23 mouse cellular contexts compared by ENCODE assay signal in genomic region chr9:14909981-14910380, GRCm38 (mm10). TPM values are rescaled to one million over a fixed set of nuclear protein-coding genes. Genes with fewer than 3 reads are reported as not detected.
DNase-seq lines count a peak whose midpoint lies in the region; ATAC-seq and TF ChIP-seq lines count a peak whose summit lies in the region.
"Had no signal": no experiment of that assay in that cellular context is flagged by ENCODE, and none has a peak within 500 bp of the region (broad histone marks: within the 10 kb centered on the region; RNA-seq: fewer than 3 reads in every experiment).

No protein-coding gene starts in this region.

- ATAC-seq in hindbrain, embryonic 12.5 days (ENCODE audit: low FRiP score): peak; percentile 58
- peak; percentile 43; the same call in 1 of the 2 replicates for ATAC-seq in hindbrain, postnatal 0 days
- ATAC-seq in midbrain, postnatal 0 days (ENCODE audit: low FRiP score): 0 out of 2 replicates have a peak, but pooled peaks have one; percentile 46
- no peak for ATAC-seq in erythroblast, adult 5-6 weeks (replicated peaks; ENCODE audit: low FRiP score, poor library complexity, severe bottlenecking)
- ATAC-seq: intestine, embryonic 16.5 days; Patski had no signal

- H3K9ac ChIP-seq in heart, adult 2 months (ENCODE audit: low read depth, low read length): no peak overlapping the region
- no peak overlapping the region for H3K9ac ChIP-seq in hindbrain, embryonic 12.5 days
- no peak overlapping the region for H3K9ac ChIP-seq in hindbrain, postnatal 0 days (replicated peaks; ENCODE audit: low read length)
- H3K9ac ChIP-seq in midbrain, postnatal 0 days (replicated peaks; ENCODE audit: low read length, poor library complexity, severe bottlenecking): no peak overlapping the region
- H3K9ac ChIP-seq: heart, embryonic 12.5 days; kidney, embryonic 15.5 days had no signal

- no peak overlapping the region for H3K27ac ChIP-seq in heart, adult 2 months
- H3K27ac ChIP-seq in hindbrain, embryonic 12.5 days: no peak overlapping the region
- H3K27ac ChIP-seq in hindbrain, postnatal 0 days: no peak overlapping the region
- no peak overlapping the region for H3K27ac ChIP-seq in midbrain, postnatal 0 days (ENCODE audit: low read depth, low read length)
- H3K27ac ChIP-seq: kidney, embryonic 15.5 days had no signal

- intact Hi-C loops in heart, adult 2 months (cut with DNase I): no loop called here

- TF ChIP-seq POLR2A in heart, adult 2 months (IDR thresholded peaks at IDR 0.05; ENCODE audit: insufficient read depth, low read depth, low read length): no peak

- no peak for TF ChIP-seq CTCF in heart, adult 2 months (IDR thresholded peaks at IDR 0.05)
- no peak for TF ChIP-seq CTCF in hindbrain, postnatal 0 days (IDR thresholded peaks at IDR 0.05; ENCODE audit: low read depth)
- TF ChIP-seq CTCF in midbrain, postnatal 0 days (IDR thresholded peaks at IDR 0.05): no peak

- peak; percentile 61 for DNase-seq in heart, adult 11 months
- DNase-seq in heart, adult 2 months: no peak
- DNase-seq in hindbrain, postnatal 0 days (ENCODE audit: low spot score): peak; percentile 39
- no peak for DNase-seq in midbrain, postnatal 0 days (ENCODE audit: low spot score)
- DNase-seq in c-Kit-positive CD71-positive TER-119-positive erythroid progenitor cells, embryonic 14.5 days (ENCODE audit: low spot score): no peak
- DNase-seq: adrenal gland, postnatal 36 days; cerebellum, postnatal 14 days; gastrocnemius, postnatal 36 days; lung, postnatal 10 days; retina, postnatal 1 day; thymus, adult 18-20 months had no signal

- no peak for TF ChIP-seq EP300 in heart, adult 2 months (IDR thresholded peaks at IDR 0.05; ENCODE audit: insufficient read depth, low read depth, low read length)

- 75% methylated on average over 5 of the region's 5 CpGs for WGBS in heart, adult 2 months
- 16% methylated on average over 5 of the region's 5 CpGs for WGBS in hindbrain, embryonic 12.5 days
- 13% methylated on average over 5 of the region's 5 CpGs for WGBS in hindbrain, postnatal 0 days
- WGBS in midbrain, postnatal 0 days: 12% methylated on average over 5 of the region's 5 CpGs

- H3K4me2 ChIP-seq in hindbrain, embryonic 12.5 days (replicated peaks): no peak overlapping the region
- no peak overlapping the region for H3K4me2 ChIP-seq in hindbrain, postnatal 0 days (ENCODE audit: low read depth, low read length)
- H3K4me2 ChIP-seq in midbrain, postnatal 0 days (ENCODE audit: low read depth, low read length, poor library complexity, severe bottlenecking): no peak overlapping the region
- H3K4me2 ChIP-seq: heart, embryonic 12.5 days; kidney, embryonic 15.5 days had no signal

- no peaks in the 10 kb centered on the region for H3K36me3 ChIP-seq in heart, adult 2 months (ENCODE audit: control insufficient read depth, insufficient read depth, low read length)
- H3K36me3 ChIP-seq in hindbrain, embryonic 12.5 days: no peaks in the 10 kb centered on the region
- H3K36me3 ChIP-seq in hindbrain, postnatal 0 days (ENCODE audit: insufficient read depth, low read length): no peaks in the 10 kb centered on the region
- H3K36me3 ChIP-seq in midbrain, postnatal 0 days (ENCODE audit: insufficient read depth, low read length): no peaks in the 10 kb centered on the region
- H3K36me3 ChIP-seq: heart, embryonic 12.5 days; kidney, embryonic 15.5 days had no signal

- H3K27me3 ChIP-seq in heart, adult 2 months (ENCODE audit: control insufficient read depth, insufficient read depth, low read length): no peaks in the 10 kb centered on the region
- no peaks in the 10 kb centered on the region for H3K27me3 ChIP-seq in hindbrain, embryonic 12.5 days
- H3K27me3 ChIP-seq in hindbrain, postnatal 0 days (ENCODE audit: insufficient read depth, low read length): no peaks in the 10 kb centered on the region
- H3K27me3 ChIP-seq in midbrain, postnatal 0 days (ENCODE audit: insufficient read depth, low read length): no peaks in the 10 kb centered on the region
- H3K27me3 ChIP-seq: heart, embryonic 12.5 days; kidney, embryonic 15.5 days had no signal

- H3K9me3 ChIP-seq in hindbrain, embryonic 12.5 days (replicated peaks): no peaks in the 10 kb centered on the region
- no peaks in the 10 kb centered on the region for H3K9me3 ChIP-seq in hindbrain, postnatal 0 days (ENCODE audit: low read length)
- H3K9me3 ChIP-seq in midbrain, postnatal 0 days (ENCODE audit: low read length): no peaks in the 10 kb centered on the region
- H3K9me3 ChIP-seq: heart, embryonic 12.5 days; kidney, embryonic 15.5 days had no signal

- H3K79me2 ChIP-seq in heart, adult 2 months (replicated peaks; ENCODE audit: control insufficient read depth, insufficient read depth, low read length): no peaks in the 10 kb centered on the region

- no peaks in the 10 kb centered on the region for H3K4me1 ChIP-seq in heart, adult 2 months (ENCODE audit: control insufficient read depth, insufficient read depth, low read length)
- peaks cover 11% of the 10 kb centered on the region for H3K4me1 ChIP-seq in hindbrain, embryonic 12.5 days
- H3K4me1 ChIP-seq in hindbrain, postnatal 0 days (ENCODE audit: insufficient read depth, low read length): 0 out of 2 replicates have a peak, but pooled peaks cover 4% of the 10 kb centered on the region
- H3K4me1 ChIP-seq in midbrain, postnatal 0 days (ENCODE audit: insufficient read depth, low read length): no peaks in the 10 kb centered on the region

- no peak overlapping the region for H3K4me3 ChIP-seq in heart, adult 2 months
- H3K4me3 ChIP-seq in hindbrain, embryonic 12.5 days: no peak overlapping the region
- no peak overlapping the region for H3K4me3 ChIP-seq in hindbrain, postnatal 0 days (ENCODE audit: low read length)
- no peak overlapping the region for H3K4me3 ChIP-seq in midbrain, postnatal 0 days (ENCODE audit: low read depth, low read length)
- H3K4me3 ChIP-seq: heart, embryonic 12.5 days; kidney, embryonic 15.5 days had no signal

RNA-seq across cellular contexts. Expression of gene Izumo1r, which starts 6.2 kb away (rescaled TPM):
- not detected for total RNA-seq in heart, adult 2 months (2021)
- 0.18 and 0.29 TPM in 2 replicates for polyA plus RNA-seq in heart, adult 2 months (2012; rRNA removed)
- polyA plus RNA-seq in hindbrain, embryonic 12.5 days (2016; fragmentation: Nextera tagmentation; extraction: Ambion mirVana): not detected in 2 replicates
- total RNA-seq in hindbrain, postnatal 0 days (2014; rRNA removed): not detected in 2 replicates
- polyA plus RNA-seq in hindbrain, postnatal 0 days (2015; fragmentation: Nextera tagmentation; extraction: Ambion mirVana): not detected in 2 replicates
- not detected in 2 replicates for total RNA-seq in midbrain, postnatal 0 days (2014; rRNA removed)
- polyA plus RNA-seq in midbrain, postnatal 0 days (2015; fragmentation: Nextera tagmentation; extraction: Ambion mirVana): not detected in 2 replicates
- total RNA-seq in erythroblast, adult 5-6 weeks (2015; ENCODE audit: low replicate concordance): not detected in 2 replicates
- not detected in 2 replicates for total RNA-seq in erythroblast, adult 5-6 weeks (2017; ENCODE audit: low replicate concordance)
- total RNA-seq: adrenal gland, postnatal 36 days; gastrocnemius, postnatal 36 days; heart, postnatal 25 days; layer of hippocampus, postnatal 14 days; left cerebral cortex, postnatal 10 days had no signal
- polyA plus RNA-seq: C2C12; heart, embryonic 12.5 days; intestine, embryonic 16.5 days; liver, embryonic 16.5 days; Patski had no signal

RNA-seq across cellular contexts. Expression of gene Gpr83, which starts 50.0 kb away (rescaled TPM):
- total RNA-seq in heart, adult 2 months (2021): not detected
- 0.14 and 0.15 TPM in 2 replicates for polyA plus RNA-seq in heart, adult 2 months (2012; rRNA removed)
- 1.6 and 1.7 TPM in 2 replicates for polyA plus RNA-seq in hindbrain, embryonic 12.5 days (2016; fragmentation: Nextera tagmentation; extraction: Ambion mirVana)
- 1.4 and 3.7 TPM in 2 replicates for total RNA-seq in hindbrain, postnatal 0 days (2014; rRNA removed)
- 1.8 TPM in 2 replicates for polyA plus RNA-seq in hindbrain, postnatal 0 days (2015; fragmentation: Nextera tagmentation; extraction: Ambion mirVana)
- total RNA-seq in midbrain, postnatal 0 days (2014; rRNA removed): 4.6 and 5.6 TPM in 2 replicates
- polyA plus RNA-seq in midbrain, postnatal 0 days (2015; fragmentation: Nextera tagmentation; extraction: Ambion mirVana): 3.8 and 4.3 TPM in 2 replicates
- total RNA-seq in erythroblast, adult 5-6 weeks (2015; ENCODE audit: low replicate concordance): not detected in 2 replicates
- total RNA-seq in erythroblast, adult 5-6 weeks (2017; ENCODE audit: low replicate concordance): 0.28 TPM in 1 of 2 replicates, not detected in the other
- total RNA-seq: adrenal gland, postnatal 36 days; gastrocnemius, postnatal 36 days; heart, postnatal 25 days; megakaryocyte-erythroid progenitor cell, adult 5-6 weeks had no signal
- polyA plus RNA-seq: C2C12; heart, embryonic 12.5 days; Patski had no signal

Comparison
In these comparisons a context has a peak if more than half of its experiments do, and no peak if none do; other contexts are left out.
1. DNase-seq: peak in heart, adult 11 months (single experiment) and hindbrain, postnatal 0 days (single experiment); none in heart, adult 2 months (0 of 2), midbrain, postnatal 0 days (single experiment) and c-Kit-positive CD71-positive TER-119-positive erythroid progenitor cells, embryonic 14.5 days (single experiment).